Mouse (Mus musculus) 3T3-L1 (cell line): ENCODE results near the gene Morc3.

Source experiments
- DNase-seq: peaks from one replicate; pipeline ENCODE4 v3.0.0-alpha.2; 2015; ENCODE audit warnings: low read depth, low spot score

Gene Morc3

DNA sequence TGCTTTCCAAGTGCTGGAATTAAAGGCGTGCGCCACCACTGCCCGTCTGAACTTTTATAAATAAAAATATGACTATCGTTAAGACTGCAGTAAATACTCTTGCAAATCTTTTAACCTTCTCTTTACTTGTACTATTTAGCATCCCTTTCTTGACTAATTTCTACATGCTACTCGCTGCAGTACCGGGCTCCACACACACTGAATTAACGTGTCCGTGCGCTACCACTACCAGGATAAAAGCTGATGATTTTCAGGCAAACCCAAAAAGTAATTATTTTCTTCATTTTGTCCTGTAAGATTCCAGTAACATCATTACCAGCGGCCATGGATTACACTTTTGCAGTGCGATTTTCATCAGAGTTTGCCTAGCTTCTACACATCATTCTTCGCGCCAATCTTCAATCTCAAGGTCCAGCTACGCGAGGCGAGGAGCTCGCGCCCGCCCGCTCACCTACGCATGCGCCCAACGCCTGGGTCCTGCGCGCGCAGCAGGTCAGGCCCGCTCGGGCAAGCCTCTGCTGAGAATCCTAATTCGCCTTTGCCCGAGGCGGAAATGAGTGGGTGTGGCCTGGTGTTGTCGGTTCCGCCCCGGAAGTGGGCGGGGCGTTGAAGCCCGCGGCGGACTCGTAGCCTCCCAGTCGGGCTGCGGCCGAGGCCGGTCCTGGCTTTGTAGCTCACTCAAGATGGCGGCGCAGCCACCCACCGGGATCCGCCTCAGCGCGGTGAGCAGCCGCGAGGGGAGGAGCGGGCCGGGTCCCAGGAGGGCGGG, at the start of gene Morc3:
Gene Morc3 (plus strand): TSS at position 495 of the 769 bp plus-strand sequence.
- peak; percentile 99 for DNase-seq

DNA sequence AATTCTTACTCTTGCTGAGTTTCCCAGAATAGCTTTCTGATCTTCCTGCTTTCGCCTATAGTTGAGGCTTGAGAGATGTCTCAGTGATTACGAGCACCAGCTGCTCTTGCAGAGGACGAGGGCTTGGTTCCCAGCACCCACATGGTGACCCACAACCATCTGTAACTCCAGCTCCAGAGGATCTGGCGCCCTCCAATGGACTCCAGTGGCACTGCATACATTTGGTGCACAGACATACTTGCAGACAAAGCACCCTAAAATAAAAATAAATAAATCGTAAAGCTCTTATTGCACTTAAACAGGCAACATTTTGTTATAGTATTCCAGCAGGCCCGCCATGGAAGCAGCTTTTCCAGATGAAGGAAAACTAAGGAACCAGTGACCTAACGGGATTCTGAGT, 47.7 kb upstream of the Morc3 start:
- DNase-seq: no peak

DNA sequence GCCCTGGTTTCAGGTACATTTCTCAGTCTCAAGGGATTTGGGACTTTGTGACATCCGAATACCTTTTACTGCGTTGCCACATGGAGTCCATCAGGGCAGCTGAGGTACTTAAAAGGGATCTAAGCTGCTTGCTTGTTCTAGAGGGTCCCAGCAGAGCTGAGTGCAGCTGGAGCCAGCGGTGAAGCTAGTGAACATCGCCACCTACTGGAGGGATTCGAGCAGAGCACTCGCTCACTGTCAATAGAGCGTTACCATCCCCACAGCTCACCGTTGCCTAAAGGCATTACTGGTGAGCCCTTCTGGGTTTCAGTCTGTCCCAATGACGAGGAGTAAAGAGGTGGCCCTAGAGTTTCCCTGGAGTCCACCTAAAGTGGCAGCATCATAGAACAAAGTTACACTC, 46.1 kb upstream of the Morc3 start:
- DNase-seq: peak; percentile 17

DNA sequence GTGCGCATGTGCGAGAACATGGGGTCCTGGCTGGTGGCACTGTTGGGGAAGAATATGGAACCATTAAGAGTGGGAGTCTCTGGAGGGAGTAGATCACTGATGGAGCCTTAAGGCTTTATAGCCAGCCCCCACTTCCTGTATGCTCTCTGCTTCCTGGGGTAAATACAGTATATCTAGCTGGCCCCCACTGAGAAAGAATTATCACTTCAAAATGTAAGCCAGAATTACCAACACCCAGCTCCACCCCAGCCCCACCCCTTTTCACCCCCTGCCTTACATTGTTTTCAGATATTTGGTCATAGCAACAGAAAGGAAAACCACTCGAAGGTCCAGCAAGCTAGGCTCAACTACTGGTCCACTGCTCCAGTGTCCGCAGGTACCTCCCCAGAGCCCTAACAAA, 43.5 kb upstream of the Morc3 start:
- no peak for DNase-seq

DNA sequence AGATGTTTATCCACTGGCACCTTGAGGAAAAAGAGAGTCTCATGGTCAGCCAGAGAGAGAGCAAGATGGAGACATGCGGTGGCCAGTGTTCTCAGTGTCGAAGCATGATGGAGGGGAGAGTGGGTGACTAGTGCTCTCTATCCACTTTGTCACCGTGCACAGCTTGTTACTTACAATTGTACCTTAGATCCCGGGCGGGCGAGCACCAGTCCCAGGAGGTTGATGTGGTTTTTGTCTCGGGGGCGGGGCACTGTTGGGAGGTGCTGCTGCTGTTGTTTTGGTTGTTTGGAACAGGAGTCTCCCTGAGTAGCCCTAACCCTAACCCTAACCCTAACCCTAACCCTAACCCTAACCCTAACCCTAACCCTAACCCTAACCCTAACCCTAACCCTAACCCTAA, 43.0 kb upstream of the Morc3 start:
- no peak for DNase-seq

- DNase-seq: no peak
These were observed 41.8 kb upstream of the Morc3 start for GRCm38 (mm10) chr16:93789971-93790755.

DNA sequence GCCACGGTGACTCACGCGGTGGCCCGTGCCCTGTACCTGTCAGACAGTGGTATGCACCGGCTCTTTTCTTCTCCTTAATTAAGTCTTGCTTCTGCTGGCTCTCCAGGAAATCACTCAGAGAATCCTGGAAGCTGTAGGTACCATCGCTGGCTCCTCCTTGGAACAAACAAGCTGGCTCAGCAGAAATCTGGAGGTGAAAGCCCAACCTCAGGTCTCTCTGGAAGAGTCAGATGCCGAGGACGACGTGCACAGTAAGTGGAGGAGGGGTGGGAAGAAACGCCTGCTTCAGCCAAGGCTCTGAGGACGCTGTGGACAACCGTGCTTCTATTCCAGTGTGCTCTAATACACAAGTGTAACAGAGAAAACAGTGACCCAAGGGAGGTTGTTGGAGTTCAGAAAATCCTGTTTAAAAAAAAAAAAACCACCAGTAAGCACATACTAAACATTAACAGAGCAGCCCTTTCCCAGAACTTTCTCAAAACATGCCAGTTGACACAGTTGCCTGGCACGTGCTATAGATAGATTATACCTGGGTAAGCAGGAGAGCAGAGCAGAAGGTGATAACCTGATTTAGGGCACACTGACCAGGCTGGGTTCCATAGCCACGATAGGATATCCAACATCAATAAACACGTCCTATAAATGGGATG, 38.8 kb upstream of the Morc3 start:
- DNase-seq: no peak

- no peak for DNase-seq
These were observed 37.1 kb upstream of the Morc3 start for GRCm38 (mm10) chr16:93794845-93795244.

DNA sequence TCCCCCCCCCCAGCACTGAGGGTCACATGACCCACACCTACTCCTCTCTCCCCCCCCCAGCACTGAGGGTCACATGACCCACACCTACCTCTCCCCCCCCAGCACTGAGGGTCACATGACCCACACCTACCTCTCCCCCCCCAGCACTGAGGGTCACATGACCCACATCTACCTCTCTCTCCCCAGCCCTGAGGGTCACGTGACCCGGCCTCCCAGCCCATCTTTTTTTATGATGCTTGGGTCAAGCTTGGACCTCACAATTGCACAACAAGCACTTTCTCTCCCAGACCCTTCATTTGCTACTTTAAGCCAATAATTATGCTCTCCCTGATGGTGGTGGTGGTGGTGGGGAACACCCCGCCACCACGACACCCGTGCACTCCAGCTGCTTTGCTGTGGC, 36.5 kb upstream of the Morc3 start:
- DNase-seq: no peak

DNA sequence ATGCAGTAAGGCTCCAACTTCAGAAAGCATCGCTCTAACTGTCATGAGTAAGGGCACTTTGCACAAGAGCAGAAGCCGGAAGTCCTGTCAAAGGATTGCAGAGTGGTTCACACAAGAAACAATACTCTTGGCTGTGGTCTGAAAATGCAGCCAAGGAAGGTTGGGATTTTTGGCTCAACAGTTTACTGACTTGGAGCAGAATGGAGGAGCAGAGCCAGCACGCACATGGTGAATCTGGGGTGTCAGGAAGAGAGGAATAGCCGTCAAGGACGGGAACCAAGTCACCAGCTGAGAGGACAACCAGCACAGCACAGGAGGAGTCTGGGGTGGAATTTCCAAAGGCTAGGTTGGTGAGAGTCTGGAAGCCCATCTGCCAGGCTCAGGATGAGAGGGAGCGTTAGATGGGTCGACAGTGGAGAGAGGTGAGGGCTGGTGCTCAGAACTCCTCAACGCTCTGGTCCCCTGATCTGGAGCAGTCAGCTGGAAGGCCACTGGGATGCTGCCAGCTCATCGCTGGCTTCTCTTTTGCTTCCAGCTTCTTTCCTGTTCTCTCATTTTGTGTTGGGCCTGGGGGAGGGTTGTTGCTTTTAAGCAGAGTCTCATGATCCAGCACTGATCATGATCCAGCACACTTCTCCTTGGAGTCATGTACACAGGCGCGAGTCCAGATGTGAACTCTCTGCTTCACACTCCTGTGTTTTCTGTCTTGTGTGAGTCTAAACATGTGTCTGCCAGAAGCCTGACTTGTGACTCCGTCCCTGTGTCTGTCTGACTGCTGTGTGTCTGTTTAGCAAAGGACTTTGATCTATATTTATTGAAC, 34.7 kb upstream of the Morc3 start:
- no peak for DNase-seq

GRCm38 (mm10) chr16:93797841-93798492, 34.0 kb upstream of the Morc3 start:
- no peak for DNase-seq

GRCm38 (mm10) chr16:93798623-93799022, 33.3 kb upstream of the Morc3 start:
- no peak for DNase-seq

- DNase-seq: no peak
These were observed 32.9 kb upstream of the Morc3 start for GRCm38 (mm10) chr16:93799071-93799470.

DNA sequence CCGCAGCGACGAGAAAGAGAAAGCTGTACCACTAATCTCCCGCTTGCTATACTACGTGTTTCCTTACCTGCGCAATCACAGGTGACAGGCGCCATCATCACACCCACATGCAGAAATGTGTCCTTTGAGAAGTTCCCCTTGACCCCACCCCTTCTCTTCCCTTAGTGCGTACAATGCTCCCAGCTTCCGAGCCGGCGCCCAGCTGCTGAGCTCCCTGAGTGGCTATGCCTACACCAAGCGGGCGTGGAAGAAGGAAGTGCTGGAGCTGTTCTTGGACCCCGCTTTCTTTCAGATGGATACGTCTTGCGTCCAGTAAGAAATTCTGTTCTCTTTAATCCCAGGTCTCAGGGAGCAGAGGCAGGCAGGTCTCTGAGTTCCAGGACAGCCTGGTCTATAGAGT, 32.0 kb upstream of the Morc3 start:
- no peak for DNase-seq

DNA sequence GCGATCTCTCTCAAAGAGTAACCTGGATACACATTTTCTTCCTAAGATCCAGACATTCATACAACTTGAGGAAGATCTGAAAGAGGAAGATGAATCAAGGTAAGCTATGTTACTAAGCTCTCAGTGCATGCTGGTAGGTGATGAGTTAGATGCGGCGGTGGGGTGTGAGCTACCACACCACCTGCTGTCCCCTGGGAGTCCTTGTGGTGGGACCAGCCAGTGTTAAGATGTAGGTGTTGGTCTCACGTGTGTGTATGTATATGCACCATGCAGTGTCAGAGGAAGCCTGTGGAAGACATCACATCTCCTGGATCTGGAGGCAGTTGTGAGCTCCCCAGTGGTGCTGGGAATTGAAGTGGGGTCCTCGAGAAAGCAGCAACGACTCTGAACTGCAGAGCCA, 24.8 kb upstream of the Morc3 start:
- no peak for DNase-seq

DNA sequence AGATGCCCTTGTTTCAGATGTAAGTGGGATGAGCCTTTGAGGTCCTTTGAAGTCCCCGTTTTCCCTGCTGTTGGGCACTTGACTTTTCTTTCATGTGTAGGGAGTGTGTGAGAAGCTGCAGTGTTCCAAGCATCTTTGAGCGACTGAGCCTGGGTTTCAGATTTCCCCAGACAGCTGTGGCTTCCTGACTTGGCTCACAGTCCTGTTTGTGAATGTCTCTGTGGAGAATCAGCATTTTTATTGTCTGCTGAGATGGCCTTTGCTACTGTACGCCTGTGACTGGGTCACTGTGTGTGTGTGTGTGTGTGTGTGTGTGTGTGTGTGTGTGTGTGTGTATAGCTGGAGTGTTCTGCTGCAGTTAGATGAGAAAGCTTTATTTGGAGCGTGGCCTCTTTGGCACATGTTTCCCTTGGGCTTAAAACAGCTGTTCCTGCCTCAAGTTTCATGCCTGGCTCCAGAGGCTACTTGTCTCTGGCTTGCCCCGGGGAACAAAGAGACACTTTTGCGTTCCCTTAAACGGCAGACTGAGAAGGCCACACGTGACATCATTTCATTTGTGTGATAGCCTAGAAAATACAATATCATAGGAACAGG, 23.9 kb upstream of the Morc3 start:
- peak; percentile 36 for DNase-seq

DNA sequence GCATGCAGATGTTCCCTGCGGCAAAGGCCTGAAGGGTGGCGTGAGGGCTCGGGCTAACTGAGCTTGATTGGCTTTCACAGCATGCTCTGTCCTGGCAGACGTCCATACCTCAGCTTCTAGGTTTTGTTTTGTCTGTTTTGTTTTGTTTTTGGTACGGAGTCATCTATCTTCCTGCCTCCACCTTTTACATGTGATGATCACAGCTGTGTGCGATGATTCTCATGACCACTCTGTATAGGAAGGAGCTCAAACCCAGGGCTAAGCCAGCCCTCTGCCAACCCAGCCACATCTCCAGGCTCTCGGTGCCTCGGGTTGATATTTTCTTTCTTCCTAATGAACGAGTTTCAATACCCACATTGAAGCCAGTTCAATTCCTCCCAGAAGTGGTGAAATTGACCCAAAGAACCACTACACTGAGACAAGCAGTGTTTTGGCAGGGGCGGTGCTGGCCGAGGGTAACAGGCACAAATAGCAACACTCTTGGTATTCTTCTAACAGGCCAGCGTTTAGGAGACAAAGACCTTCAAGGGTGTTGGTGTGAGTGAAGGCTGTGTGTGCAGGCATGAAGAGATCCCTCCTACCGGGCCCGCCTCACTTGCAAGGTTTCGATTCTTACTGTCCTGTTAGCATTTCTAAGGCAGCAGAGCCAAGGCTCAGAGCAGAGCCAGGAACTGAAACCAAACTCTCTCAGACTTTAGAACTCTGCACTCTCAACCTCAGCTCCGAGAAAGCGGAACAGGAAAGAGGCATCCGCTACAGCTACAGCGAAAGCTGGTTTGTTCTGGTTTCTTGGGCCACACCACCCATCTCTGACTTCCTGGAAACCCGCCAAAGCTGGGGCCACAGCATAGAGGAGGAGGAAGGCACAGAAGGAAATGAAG, 15.8 kb upstream of the Morc3 start:
- DNase-seq: peak; percentile 14

- DNase-seq: peak; percentile 53
These were observed 15.1 kb upstream of the Morc3 start for GRCm38 (mm10) chr16:93816861-93817260.

GRCm38 (mm10) chr16:93817371-93817770, 14.6 kb upstream of the Morc3 start:
- no peak for DNase-seq
